Mouse (Mus musculus) MEL-GATA-1-ER (cell line): Measurements from ENCODE around the gene Rpap2.

Experiments used
- DNase-seq: peaks from one replicate; pipeline ENCODE4 v3.0.0-alpha.2; 2012; ENCODE audit warnings: low read depth; ENCODE audit errors: extremely low read depth

The Rpap2 gene

DNA sequence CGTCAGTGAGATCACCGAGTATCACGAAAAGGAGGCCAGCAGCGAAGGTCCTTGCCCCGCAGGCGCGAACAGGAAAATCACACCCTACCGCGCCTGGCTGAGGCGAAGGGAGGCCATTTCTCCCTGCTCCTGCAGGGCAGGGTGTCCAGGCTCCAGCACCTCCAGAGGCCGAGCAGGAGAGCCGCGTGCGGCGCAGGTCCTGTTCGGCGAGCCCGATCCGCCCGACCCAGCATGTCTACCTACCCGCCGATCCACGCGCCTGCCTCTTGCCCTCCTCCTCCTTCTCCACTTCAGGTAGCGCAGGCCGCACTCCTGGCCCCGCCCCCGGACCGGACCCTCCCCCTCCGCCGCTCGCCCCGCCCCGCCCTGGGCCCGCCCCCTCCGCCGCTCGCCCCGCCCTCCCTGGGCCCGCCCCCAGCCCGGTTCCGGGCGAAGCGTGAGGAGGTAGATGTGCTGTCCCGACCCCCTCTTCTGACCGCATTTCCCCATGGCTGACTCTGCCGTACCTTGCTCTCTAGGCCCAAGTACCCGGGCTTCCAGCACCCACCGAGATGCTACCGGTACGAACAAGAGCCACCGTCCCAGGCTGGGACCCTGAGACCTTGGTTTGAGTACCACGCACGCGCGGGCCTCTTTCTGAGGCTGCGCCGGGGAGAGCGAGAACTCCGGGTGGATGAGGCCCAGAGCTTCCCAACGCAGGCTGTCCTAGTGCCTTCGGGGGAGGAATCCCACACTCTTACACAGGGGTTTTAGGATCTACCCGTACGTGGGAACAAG, at the start of gene Rpap2, which contains the start of gene Glmn:
TSS of gene Rpap2 (plus strand) at position 73 of the 777 bp plus-strand sequence.
TSS of gene Glmn (minus strand) at position 588 of the 777 bp plus-strand sequence.
- DNase-seq: peak; percentile 52

DNA sequence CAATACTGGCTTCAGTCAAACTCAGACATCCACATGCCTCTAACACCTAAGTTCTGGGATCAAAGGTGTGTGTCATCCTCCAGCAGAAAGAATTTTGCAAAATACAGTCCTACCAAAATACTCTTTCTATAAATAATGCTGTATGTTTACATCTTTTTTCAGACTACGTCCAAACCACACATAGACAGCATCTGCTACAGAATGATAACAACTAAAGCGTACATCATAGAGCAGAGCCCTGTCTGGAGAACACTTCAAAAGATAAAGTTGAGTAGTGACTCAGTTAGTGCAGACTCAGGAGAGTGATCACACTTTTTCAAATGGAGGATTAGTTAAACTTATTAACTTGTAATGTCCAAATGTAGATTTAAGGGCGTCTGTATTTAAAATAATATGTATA, 49.2 kb upstream of the Rpap2 start:
- peak; percentile 17 for DNase-seq

DNA sequence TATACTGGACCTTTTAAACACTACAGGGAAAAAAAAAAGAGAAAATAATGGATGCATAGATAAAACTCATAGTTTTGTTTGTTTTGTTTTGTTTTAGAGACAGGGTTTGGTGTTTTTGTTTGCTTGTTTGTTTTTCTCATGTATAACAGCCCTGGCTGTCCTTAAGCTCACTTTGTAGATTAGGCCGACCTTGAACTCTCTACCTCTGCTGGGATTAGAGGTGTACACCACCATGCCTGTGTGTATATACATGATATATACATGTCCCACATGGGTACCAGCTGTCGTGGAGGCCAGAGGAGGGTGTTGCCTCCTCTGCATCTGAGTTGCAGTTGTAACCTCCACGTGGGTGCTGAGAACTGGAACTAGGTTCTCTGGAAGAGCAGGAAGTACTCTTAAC, 48.7 kb upstream of the Rpap2 start:
- DNase-seq: no peak

DNA sequence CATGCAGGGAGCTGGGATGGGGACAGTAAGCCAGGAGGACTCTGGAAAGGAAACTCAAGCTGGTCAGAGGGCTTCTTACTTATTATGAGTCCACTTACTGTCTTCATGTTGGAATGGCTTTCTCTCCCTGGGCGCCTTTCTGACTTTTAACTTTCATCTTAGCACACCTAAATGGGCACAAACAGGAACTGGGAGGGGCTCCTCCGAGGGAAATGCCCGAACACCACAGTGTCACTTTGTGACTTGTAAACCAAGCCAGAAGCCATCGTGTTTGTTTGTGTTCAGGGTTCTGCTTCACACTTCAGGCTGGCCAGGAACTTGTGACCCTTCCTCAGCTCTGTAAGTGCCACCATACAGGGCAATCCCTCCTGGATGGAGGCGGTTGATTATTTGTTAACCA, 42.8 kb upstream of the Rpap2 start:
- DNase-seq: no peak

DNA sequence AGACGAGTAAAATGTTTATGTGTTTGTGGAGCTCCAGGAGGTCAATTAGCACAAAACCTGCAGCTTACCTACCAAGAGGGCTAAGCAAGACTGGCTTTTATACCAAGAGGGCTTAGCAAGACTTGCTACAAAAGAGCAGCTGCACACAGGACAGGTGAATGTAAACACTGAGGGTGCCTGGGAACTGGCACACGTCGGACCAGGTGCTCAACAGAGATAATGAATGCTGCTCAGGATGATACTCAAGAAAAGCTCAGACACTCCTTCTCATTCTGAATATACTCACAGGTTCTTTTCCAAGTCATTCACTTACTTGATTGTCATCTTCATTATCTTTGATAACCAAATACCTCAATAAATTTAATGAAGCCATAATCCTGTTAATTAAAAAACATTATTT, 40.2 kb upstream of the Rpap2 start:
- DNase-seq: no peak

DNA sequence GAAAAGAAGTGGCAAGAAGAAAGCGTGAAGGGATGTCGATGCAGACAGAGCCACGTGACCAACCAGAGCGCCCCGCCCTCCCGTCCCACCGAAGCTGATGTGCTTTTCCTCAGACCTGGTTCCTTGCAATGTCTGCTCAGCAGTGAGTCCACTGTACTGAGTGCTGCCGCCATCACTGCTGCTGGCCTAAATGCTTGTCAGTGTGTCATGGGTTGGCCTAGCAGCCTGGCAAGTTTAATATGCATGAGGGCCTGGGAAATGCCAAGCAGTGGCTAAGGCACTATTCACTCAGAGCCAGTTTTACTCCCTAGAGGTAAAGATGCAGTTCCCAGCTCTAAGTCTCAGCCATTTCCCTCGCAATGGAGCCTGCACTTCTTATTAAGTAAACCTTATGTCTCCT, 28.0 kb upstream of the Rpap2 start:
- no peak for DNase-seq

DNA sequence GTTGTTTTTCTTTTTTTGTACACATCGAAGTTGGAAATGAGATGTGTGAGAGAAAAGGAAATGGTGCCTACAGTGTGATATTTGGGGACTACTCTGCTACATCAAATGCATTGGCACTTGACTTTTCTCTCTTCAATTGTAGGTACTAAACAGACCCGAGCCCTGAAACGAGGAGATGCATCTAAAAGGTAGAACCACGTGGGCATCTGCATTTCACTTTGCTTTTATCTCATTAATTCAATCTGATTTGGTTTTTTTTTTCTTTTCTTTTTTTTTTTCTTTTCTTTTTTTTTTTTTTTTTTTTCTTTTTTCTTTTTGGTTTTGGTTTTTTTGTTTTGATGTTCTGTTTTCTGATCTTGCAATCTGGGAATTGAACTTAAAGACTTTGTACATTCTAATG, 1.2 kb downstream of the Rpap2 start:
- no peak for DNase-seq

DNA sequence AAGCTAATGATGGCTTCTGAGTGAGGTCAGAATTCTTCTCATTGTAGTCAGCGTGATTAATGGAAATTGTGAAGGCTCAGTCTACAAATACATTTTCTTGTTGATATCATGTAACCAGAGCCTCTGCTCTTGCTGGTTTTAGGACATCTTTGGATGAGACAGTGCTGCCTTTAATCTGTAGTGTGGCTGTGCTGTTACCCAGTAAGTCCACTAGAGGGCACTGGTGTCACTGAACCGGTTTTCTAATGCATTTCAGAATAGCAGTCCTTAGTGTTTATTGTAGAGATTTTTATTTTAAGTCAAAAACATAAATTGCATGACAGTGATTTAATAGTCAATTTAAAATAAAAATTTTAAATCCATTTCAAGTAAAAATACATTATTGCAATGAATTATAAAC, 14.1 kb downstream of the Rpap2 start:
- peak; percentile 44 for DNase-seq

DNA sequence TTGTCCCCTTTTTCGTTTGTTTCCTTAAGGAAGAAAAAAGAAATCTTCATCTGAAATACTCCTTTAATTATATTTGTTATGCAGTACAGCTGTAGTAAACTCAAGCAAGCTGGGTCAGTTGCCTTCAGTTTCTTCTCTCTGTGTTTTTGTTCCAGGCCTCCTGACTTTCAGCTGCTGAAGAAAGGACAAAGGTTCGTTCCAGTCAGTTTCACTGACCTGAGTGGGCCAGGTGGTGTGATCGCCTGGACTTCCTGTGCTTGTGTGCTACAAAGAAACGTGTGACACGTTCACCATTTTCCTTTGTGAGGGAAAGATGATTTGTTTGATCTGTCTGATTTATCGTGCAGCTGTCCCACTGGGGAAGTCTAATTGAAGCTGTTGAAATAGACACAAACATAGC, 20.8 kb downstream of the Rpap2 start:
- no peak for DNase-seq

DNA sequence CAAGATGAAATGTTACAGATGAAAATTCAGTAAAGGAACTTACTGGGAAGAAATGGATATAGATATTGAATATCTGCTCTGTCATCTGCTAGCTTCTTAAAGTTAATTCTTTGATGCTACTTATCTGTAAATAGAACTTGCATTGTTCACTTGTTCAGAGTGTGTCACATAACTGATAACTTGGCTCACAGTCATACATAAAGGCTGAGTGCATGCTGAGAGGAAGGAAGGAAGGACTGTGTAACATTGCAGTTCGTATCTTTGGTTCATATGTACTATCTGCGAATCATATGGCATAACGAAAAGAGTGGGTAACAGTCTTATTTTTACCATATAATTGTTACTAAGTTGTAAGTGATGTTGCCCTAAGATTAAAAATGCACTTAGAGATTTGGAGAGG, 24.2 kb downstream of the Rpap2 start:
- DNase-seq: no peak

DNA sequence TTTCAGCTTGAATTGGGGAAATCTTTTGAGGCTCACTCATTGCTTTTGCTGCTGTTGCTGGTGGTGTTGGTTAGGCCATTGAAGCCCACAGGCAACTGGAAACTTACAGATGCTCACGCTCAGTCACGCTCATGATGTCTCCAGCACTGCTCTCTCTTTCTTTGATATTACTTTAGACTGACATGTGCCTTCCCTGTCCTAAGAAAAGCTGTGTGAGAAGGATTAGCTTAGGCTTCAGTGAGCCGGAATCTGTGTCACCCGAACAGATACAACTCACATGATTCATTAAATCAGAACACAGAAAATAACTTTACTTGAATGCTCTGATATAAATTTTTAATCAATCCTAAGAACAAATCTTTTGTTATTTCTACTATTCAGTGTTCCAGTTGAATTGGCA, 36.5 kb downstream of the Rpap2 start:
- no peak for DNase-seq

DNA sequence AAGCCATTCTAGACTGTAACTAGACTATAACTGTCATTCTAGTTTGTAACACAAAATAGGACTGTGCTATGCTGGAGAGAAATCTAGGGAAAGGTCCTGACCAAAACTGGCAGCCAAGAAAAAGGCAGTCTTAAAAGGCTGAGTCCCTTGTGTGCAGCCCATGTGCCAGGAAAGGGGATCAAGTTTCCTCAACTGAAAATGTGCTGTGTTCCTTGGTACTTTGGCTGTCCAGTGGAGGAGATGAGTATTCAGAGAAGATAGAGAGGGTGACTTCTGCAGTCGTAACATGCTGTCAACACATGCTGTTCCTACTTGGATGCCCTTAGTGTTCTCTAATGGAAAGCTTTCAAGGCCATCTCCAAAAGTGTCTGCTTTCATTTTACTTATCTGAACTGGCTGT, 39.9 kb downstream of the Rpap2 start:
- no peak for DNase-seq

DNA sequence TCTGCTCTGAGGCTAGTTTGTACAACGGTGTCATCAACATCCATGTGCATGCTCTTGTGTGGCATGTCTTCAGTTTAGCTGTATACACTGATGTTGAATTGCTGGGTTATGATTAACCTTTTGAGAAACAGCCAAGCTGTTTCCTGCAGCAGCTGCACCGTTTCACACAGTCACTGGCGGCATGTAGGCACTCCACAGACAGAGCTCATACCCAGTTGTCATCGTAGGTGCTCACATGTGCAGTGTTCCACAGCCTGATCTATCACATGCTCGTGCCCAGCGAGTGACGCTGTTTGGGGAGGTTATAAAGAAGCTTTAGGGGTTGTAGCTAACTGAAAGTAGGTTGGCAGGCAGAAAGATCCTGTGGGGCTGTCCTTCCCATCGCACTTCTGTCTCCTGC, 41.2 kb downstream of the Rpap2 start:
- DNase-seq: no peak

DNA sequence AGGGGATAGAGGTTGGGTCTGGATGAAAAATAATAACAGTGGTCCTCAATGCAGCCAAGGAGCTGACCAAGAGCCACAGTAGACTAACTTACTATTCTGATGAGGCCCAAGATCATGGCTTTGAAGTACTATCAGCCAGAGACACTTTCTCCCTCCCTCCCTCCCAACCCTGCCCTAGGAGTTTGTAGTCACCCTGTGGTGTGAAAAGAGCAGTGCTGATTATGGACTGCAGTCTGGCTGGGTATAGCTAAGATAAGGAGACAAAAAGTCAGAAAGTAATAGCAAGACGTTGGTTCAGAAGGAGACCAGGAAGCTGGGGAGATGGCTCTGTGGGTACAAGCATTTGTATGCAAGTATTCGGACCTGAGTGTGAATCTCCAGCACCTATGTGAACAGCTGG, 47.4 kb downstream of the Rpap2 start:
- DNase-seq: no peak

DNA sequence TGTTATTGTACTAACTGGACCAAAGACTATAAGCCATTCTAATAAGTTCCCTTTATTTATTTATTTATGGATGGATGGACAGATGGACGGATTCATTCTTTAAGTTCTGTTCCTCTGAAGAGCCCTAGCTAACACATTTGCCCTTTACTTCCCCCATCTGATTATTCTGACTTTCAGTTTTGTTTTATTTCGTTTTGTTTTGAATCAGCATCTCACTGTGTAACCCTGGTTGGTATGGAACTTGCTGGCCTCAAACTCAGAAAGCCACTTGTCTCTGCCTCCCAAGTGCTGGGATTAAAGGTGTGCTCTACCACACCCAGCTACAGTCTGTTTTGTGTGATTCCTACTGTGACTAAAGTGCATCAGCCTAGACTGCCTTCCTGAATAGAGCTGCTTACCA, 48.8 kb downstream of the Rpap2 start:
- no peak for DNase-seq

DNA sequence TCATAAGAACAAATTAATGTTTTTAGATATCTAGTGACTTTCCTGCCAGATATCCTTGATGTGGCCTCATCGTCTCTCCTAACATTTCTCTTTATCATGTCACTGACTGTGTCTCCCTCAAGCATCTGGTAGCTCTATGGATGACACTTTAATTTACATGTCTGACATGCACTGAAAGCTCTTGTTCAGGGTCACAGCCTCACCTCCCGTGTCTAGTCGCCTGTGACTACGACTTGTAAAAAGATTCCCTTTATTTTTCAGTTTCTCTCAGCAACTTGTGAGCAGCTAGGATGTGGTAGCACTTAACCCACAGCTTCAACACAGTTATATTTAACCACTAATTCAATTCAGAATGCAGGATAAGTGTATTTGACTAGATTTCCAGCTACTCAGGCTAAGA, 50.4 kb downstream of the Rpap2 start:
- DNase-seq: no peak

DNA sequence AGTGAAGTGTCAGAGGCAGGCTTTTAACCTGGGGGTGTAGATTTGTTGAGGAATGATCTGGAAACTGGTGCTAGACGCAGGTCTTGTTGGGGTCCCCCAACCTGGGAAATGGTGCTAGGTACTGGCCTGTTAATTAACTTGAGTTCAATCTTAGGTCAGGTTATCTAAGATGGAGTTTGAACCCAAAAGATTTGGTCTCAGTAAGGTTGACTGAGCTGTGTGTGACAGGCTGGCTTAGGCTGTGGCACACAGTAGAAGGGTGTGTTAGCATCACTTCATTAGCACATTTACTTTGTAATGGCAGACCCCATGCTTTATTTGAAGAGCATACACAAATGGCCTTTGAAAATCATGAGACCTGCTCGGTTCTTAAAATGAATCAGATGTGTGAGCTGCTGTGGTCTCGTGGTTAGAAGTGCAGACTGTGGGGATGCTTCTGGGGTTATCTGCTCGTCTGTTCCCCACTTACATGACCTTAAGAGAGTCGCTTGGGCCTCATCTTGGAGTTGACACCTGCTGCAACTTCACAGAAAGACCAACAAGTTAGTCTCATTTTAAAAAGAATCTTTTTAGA, 51.5 kb downstream of the Rpap2 start:
- DNase-seq: no peak

DNA sequence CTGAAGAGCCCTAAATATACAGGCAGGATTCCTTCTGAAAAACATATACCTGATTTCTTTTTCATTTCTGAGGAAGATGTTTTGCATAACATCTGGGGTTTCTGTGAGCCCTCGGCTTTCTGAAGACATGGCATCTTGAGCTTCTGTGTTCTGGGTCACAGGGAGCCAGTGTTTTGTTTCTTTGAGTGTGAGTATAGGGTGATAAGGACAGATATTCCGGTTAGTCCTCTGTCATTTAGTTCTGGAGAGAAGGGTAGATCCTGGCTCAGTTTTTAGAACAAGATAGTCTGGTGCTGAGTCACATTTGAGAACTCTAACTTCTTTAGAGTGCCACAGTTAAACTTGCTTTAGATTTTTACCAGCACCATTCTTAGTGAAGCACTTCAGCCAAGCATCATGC, 52.5 kb downstream of the Rpap2 start:
- DNase-seq: peak; percentile 16

DNA sequence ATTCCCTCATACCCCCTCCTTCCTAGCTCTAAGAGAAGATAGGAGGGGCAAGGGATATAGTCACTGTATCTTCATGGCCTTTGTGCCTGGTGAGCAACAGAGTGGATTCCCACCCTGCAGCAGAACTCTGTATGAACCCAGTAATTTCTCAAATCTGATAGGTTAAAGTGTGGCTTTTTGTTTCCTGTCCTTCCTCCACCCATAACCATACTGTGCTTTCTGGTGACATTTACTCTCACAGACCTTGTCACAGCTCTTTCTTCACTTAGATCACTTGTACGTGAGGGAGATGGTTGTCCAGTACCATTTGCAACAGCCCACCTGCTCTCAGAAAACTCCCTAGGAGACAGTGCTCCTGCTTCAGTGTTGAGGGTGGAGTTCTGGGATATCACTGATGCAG, 53.3 kb downstream of the Rpap2 start:
- no peak for DNase-seq

DNA sequence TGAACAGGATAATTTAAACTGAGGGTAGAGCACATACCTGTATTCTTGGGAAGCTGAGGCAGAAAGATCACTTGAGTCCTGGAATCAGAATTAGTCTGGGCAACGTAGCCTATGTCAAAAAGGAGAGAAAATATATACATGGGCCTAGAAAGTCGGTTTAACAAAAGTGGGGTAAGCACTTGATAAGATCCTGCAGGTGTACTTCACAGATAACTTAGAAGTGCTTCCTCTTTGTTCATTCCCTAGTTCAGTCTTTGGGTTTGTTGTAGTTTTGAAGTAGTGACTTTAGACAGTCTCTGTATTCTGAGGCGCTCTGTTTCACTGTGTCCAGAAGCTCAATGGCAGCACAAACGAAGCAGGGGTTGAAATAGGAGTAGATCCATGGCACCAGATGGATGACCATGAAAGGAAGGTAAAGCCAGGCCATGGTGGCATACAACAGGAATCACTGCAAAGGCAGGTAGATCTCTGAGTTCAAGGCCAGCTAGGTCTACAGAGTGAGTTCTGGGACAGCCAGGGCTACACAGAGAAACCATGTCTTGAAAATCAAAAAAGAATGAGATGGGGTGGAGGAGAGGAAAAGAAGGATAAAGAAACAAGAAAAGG, 55.0 kb downstream of the Rpap2 start:
- peak; percentile 41 for DNase-seq

DNA sequence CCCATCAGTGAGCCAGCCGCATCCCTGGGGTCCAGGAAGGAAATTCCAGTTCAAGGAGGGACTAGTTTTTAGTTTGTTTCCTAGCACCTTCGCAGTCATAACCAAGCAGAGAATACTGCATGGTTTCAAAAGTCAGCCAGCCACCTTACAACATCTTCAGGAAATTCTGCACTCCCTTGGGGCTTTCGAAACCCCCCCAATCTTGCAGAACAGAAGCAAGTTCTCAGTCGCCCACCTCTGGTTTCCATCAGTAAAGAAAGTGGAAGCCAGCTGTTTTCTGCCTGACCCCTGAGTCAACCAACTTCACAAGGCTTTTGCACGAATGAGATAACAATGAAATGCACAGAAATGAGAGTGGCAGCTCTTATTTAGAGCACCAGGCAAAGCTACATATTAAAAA, 81.2 kb downstream of the Rpap2 start:
- no peak for DNase-seq

DNA sequence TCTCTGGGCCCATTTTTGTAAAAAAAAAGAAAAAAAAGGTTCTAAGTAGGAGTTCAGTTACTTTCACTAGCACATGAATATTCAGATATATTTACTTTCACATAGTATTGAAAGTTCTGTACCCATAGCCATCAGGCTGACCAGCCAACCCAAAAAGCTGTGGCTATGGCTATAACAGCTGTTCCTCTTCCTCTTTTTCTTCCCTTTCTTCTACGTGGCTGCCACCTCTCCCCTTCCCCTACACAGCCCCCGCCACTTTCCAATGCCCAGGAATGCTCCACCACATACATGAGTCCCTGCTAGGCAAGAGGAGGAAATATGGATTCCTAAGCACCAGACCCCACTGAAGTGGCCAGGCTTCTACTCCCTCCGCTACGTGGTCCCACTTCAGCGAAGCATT, 84.1 kb downstream of the Rpap2 start:
- no peak for DNase-seq

DNA sequence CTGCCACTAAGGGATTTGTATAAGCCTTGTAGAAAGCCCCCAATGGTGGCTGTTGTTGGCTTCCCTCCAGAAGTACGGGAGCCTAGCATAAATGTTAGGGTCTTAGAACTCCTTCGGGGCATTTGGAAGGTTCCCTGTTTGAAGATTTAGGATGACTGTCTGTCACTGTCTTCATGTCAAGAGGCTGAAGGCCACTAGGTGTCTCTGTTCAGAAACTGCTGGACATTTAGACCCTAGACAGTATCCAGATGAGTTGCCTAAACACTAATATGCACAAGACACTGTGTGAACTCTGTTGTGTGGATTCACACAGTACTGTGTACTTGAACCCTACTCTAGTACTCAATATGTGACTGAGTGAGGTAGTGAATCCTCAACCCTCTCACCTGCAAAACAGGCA, 87.2 kb downstream of the Rpap2 start:
- DNase-seq: no peak
